Mouse (Mus musculus) midbrain, embryonic 14.5 days (tissue): ENCODE results near the gene Rnf223. TPM values are rescaled to one million over a fixed set of nuclear protein-coding genes. Genes with fewer than 3 reads are reported as not detected.

Source experiments
- ATAC-seq: fragments of 200-750 bp; cut with Nextera tagmentation; 2 replicates; pipeline ENCODE4 v1.8.0; 2017; ENCODE audit warnings: moderate number of reproducible peaks, moderate library complexity; ENCODE audit not compliant: low FRiP score, low TSS enrichment
- DNase-seq: peaks from one replicate; pipeline ENCODE4 v3.0.0-alpha.2; 2015
- H3K27ac ChIP-seq: fragments of 300-500 bp; sonication (generic); replicated peaks from 2 replicates; pipeline ENCODE4 v1.5.1; 2014; ENCODE audit warnings: mild to moderate bottlenecking, low read depth, low read length, moderate library complexity
- H3K27me3 ChIP-seq: fragments of 300-500 bp; sonication (generic); 2 replicates; pipeline ENCODE4 v1.6.1; 2014; ENCODE audit warnings: low read length, control low read depth, mixed read lengths; ENCODE audit not compliant: control insufficient read depth, insufficient read depth
- H3K36me3 ChIP-seq: fragments of 300-500 bp; sonication (generic); 2 replicates; pipeline ENCODE4 v1.6.1; 2014; ENCODE audit warnings: low read length, control low read depth; ENCODE audit not compliant: control insufficient read depth, insufficient read depth
- H3K4me1 ChIP-seq: fragments of 300-500 bp; sonication (generic); 2 replicates; pipeline ENCODE4 v1.6.1; 2014; ENCODE audit warnings: mild to moderate bottlenecking, antibody characterized with exemption, low read length, control low read depth; ENCODE audit not compliant: control insufficient read depth, insufficient read depth
- H3K4me2 ChIP-seq: fragments of 300-500 bp; sonication (generic); 2 replicates; pipeline ENCODE4 v1.6.1; 2014; ENCODE audit warnings: mild to moderate bottlenecking, low read length, moderate library complexity
- H3K4me3 ChIP-seq: fragments of 300-500 bp; sonication (generic); replicated peaks from 2 replicates; pipeline ENCODE4 v1.5.1; 2014; ENCODE audit warnings: low read depth, low read length
- H3K9ac ChIP-seq: fragments of 300-500 bp; sonication (generic); replicated peaks from 2 replicates; pipeline ENCODE4 v1.6.1; 2014; ENCODE audit warnings: mild to moderate bottlenecking, low read length, moderate library complexity
- H3K9me3 ChIP-seq: fragments of 300-500 bp; sonication (generic); 2 replicates; pipeline ENCODE4 v1.6.1; 2016; ENCODE audit warnings: low read length, control low read depth, mixed read lengths; ENCODE audit not compliant: control insufficient read depth
- WGBS: fragments of 180-500 bp; shearing (Covaris S2); extraction: QIAGEN DNeasy Blood & Tissue Kit; methylation state at CpG from one replicate; pipeline ENCODE4 v1.1.7; 2014; 5-methylcytosine and 5-hydroxymethylcytosine counted together
- polyA plus RNA-seq: library from polyadenylated mRNA; unstranded; fragments of >200 nt; fragmentation: Nextera tagmentation; extraction: Ambion mirVana; gene quantifications from 2 replicates; pipeline ENCODE4 v1.2.1, GENCODE M21; 2014

Gene Rnf223
- 0.81 and 0.92 TPM in 2 replicates for polyA plus RNA-seq

GRCm38 (mm10) chr4:156130436-156130835 is at the start of gene Rnf223:
Gene Rnf223 (plus strand): TSS chr4:156130513.
- DNase-seq (no peak), ATAC-seq (no peak)
- Histone ChIP-seq H3K4me2 (no peak within 1 kb of the TSS), H3K36me3 (peaks cover 15% of the 10 kb centered on the region), H3K9me3 (no peaks in the 10 kb centered on the region), H3K9ac (no peak within 1 kb of the TSS), H3K4me1 (no peaks in the 10 kb centered on the region), H3K27me3 (no peaks in the 10 kb centered on the region), H3K4me3 (no peak within 1 kb of the TSS), H3K27ac (no peak within 1 kb of the TSS)
- 86% methylated on average over 15 of the region's 15 CpGs for WGBS

GRCm38 (mm10) chr4:156082621-156083234 is 47.6 kb upstream of the Rnf223 start:
- peaks cover 7% of the 10 kb centered on the region for H3K27me3 ChIP-seq
- 75% methylated on average over 4 of the region's 4 CpGs for WGBS
- H3K4me3 ChIP-seq: no peak overlapping the region

GRCm38 (mm10) chr4:156083348-156083747 is 47.0 kb upstream of the Rnf223 start:
- H3K4me1 ChIP-seq: no peaks in the 10 kb centered on the region
- no peak for ATAC-seq
- H3K4me2 ChIP-seq: no peak overlapping the region
- no peaks in the 10 kb centered on the region for H3K9me3 ChIP-seq
- H3K27ac ChIP-seq: no peak overlapping the region
- peak; percentile 20 for DNase-seq
- H3K36me3 ChIP-seq: no peaks in the 10 kb centered on the region
- 78% methylated on average over 5 of the region's 5 CpGs for WGBS
- no peak overlapping the region for H3K9ac ChIP-seq
- peaks cover under 1% of the 10 kb centered on the region; the same call in 1 of the 2 replicates for H3K27me3 ChIP-seq
- H3K4me3 ChIP-seq: no peak overlapping the region

More at GRCm38 (mm10) chr4:156082621-156083234, 47.6 kb upstream of the Rnf223 start:
- Histone ChIP-seq H3K4me2 (no peak overlapping the region), H3K9ac (no peak overlapping the region), H3K4me1 (no peaks in the 10 kb centered on the region; the same call in 1 of the 2 replicates), H3K27ac (no peak overlapping the region), H3K9me3 (no peaks in the 10 kb centered on the region), H3K36me3 (no peaks in the 10 kb centered on the region)
- no peak for DNase-seq
- no peak for ATAC-seq

DNA sequence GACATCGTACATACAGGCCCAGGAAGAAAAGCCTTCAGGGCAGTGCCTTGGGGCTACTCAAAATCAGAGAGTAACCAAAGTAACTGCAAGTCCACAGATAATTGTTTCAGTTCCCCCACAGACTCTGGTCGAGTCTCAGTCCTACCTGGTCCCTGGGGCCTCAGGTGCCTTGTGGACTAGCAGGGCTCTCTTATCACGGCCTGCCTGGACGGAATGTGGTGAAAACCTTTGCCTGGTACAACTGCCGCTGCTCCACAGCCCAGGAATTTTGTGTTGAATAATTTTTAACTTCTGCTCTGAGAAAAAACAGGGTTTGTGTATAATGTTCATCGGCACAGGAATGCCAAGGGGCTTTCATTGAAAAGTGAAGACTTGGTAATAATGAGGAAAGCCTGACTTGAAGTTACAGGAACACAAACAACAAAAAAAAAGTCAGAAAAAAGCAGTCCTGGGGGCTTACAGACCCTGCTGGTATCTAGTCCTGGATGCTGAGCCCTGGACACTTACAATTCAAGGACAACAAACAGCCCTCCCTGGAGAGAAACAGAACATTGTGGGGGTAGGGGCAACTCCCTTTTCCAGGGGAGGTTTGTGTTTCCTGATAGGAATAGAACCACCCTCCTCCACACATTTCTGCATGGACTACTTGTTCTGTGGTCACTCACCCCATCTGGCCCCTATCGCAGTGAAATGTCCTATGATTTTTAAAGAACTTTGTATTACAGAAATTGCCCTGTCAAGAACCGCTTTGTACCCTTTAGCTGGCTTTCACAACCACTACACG is 46.0 kb upstream of the Rnf223 start:
- Histone ChIP-seq H3K36me3 (no peaks in the 10 kb centered on the region), H3K9me3 (no peaks in the 10 kb centered on the region), H3K4me3 (no peak overlapping the region), H3K27ac (no peak overlapping the region), H3K4me1 (no peaks in the 10 kb centered on the region), H3K4me2 (no peak overlapping the region), H3K9ac (no peak overlapping the region), H3K27me3 (no peaks in the 10 kb centered on the region)
- DNase-seq: no peak
- no peak for ATAC-seq
- WGBS: 83% methylated on average over 9 of the region's 9 CpGs

DNA sequence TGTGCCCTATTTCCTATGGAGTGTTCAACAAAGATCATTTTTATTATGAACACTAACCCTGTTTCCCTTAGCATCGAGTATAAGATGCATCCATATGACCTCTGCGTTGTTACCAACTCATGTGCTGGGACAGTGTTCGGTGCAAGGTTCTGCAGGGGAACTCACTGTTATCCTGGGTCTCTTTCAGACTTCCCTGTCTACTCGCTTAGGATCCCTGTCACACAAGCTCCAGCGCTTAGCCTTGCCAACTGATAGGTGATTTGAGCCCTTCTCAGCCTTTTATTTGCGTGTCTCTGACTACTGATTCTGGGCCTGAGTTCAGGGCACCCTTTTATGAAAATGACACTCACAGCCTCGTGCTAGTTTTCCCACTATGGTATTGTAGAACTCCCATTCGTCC is 45.1 kb upstream of the Rnf223 start:
- H3K27ac ChIP-seq: no peak overlapping the region
- no peaks in the 10 kb centered on the region for H3K9me3 ChIP-seq
- no peak overlapping the region for H3K9ac ChIP-seq
- no peak overlapping the region for H3K4me3 ChIP-seq
- no peaks in the 10 kb centered on the region for H3K36me3 ChIP-seq
- H3K4me1 ChIP-seq: no peaks in the 10 kb centered on the region
- no peak for ATAC-seq
- 85% methylated on average over 8 of the region's 8 CpGs for WGBS
- H3K27me3 ChIP-seq: no peaks in the 10 kb centered on the region
- DNase-seq: no peak
- H3K4me2 ChIP-seq: no peak overlapping the region

GRCm38 (mm10) chr4:156087398-156088087 is 42.8 kb upstream of the Rnf223 start:
- Histone ChIP-seq H3K4me1 (no peaks in the 10 kb centered on the region), H3K4me3 (no peak overlapping the region), H3K27ac (no peak overlapping the region), H3K4me2 (no peak overlapping the region), H3K9me3 (no peaks in the 10 kb centered on the region), H3K9ac (no peak overlapping the region), H3K36me3 (no peaks in the 10 kb centered on the region), H3K27me3 (no peaks in the 10 kb centered on the region)
- 39% methylated on average over 5 of the region's 5 CpGs for WGBS
- DNase-seq (no peak), ATAC-seq (no peak)

- no peak overlapping the region for H3K4me2 ChIP-seq
- ATAC-seq: no peak
- no peaks in the 10 kb centered on the region for H3K4me1 ChIP-seq
- H3K27me3 ChIP-seq: no peaks in the 10 kb centered on the region
- H3K9ac ChIP-seq: no peak overlapping the region
- no peaks in the 10 kb centered on the region for H3K9me3 ChIP-seq
- H3K4me3 ChIP-seq: no peak overlapping the region
- no peaks in the 10 kb centered on the region for H3K36me3 ChIP-seq
- no peak overlapping the region for H3K27ac ChIP-seq
- WGBS: 44% methylated on average over 1 of the region's 1 CpGs
- DNase-seq: no peak
Measured at GRCm38 (mm10) chr4:156091236-156091635, 39.1 kb upstream of the Rnf223 start.

DNA sequence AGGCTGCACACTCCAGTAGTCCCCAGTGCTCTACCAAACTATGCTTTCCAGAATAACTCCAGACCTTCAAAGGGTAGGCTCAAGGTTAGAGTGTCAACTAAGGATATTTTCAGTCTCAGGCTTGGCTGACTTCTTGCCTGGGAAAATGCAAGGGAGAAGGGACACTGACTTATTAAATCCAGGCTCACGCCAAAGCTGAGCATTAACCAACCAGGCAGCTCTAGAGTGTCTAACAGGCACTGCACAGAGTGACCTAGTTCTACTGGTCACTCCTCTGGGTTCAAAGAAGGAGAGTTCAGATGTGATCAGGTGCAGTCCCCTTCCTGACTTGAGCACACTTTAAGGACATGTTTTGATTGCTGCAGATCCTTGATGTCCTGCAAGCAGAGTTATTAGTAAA is 37.5 kb upstream of the Rnf223 start:
- H3K36me3 ChIP-seq: no peaks in the 10 kb centered on the region
- 93% methylated on average over 1 of the region's 1 CpGs for WGBS
- H3K4me1 ChIP-seq: no peaks in the 10 kb centered on the region
- no peaks in the 10 kb centered on the region for H3K9me3 ChIP-seq
- H3K27me3 ChIP-seq: no peaks in the 10 kb centered on the region
- H3K4me3 ChIP-seq: no peak overlapping the region
- no peak for DNase-seq
- H3K9ac ChIP-seq: no peak overlapping the region
- no peak overlapping the region for H3K4me2 ChIP-seq
- ATAC-seq: no peak
- no peak overlapping the region for H3K27ac ChIP-seq
